Mouse (Mus musculus): Measurements from ENCODE around the gene Bhmt.
"Not testable (repeated sequence)": the region's sequence is repeated elsewhere in the genome, so short reads cannot be mapped to it uniquely, and the experiment has no call there.

Gene Bhmt

GRCm38 (mm10) chr13:93613771-93614170, 24.0 kb downstream of the Bhmt start:
- in situ Hi-C loops (cut with MboI; ENCODE audit: low pct_unique_long_range_greater_than_20kb in 1 of 2, low sequenced_read_pairs in 2 of 2, unreplicated experiment in 1 of 2): loop anchor here in 1 of 2 experiments (25.0 kb wide), 1 partner anchor 99 kb away; no protein-coding TSS in a partner anchor

- in situ Hi-C loops (cut with MboI; ENCODE audit: low pct_unique_long_range_greater_than_20kb in 1 of 2, low sequenced_read_pairs in 2 of 2, unreplicated experiment in 1 of 2): loop anchor here in 1 of 2 experiments (25.0 kb wide), 1 partner anchor 99 kb away; no protein-coding TSS in a partner anchor
Measured at GRCm38 (mm10) chr13:93612660-93613607, 24.8 kb downstream of the Bhmt start.

GRCm38 (mm10) chr13:93608476-93608875, 29.3 kb downstream of the Bhmt start:
- in situ Hi-C loops (cut with MboI; ENCODE audit: low pct_unique_long_range_greater_than_20kb in 1 of 2, low sequenced_read_pairs in 2 of 2, unreplicated experiment in 1 of 2): loop anchor here in 1 of 2 experiments (25.0 kb wide), 1 partner anchor 104 kb away; no protein-coding TSS in a partner anchor

GRCm38 (mm10) chr13:93607701-93608100, 30.1 kb downstream of the Bhmt start:
- in situ Hi-C loops (cut with MboI; ENCODE audit: low pct_unique_long_range_greater_than_20kb in 1 of 2, low sequenced_read_pairs in 2 of 2, unreplicated experiment in 1 of 2): loop anchor here in 1 of 2 experiments (25.0 kb wide), 1 partner anchor 105 kb away; no protein-coding TSS in a partner anchor

GRCm38 (mm10) chr13:93606868-93607578, 30.7 kb downstream of the Bhmt start:
- in situ Hi-C loops (cut with MboI; ENCODE audit: low pct_unique_long_range_greater_than_20kb in 1 of 2, low sequenced_read_pairs in 2 of 2, unreplicated experiment in 1 of 2): loop anchor here in 1 of 2 experiments (25.0 kb wide), 1 partner anchor 105 kb away; no protein-coding TSS in a partner anchor

- in situ Hi-C loops (cut with MboI; ENCODE audit: low pct_unique_long_range_greater_than_20kb in 1 of 2, low sequenced_read_pairs in 2 of 2, unreplicated experiment in 1 of 2): loop anchor here in 1 of 2 experiments (25.0 kb wide), 1 partner anchor 108 kb away; no protein-coding TSS in a partner anchor
Measured at GRCm38 (mm10) chr13:93604698-93605097, 33.1 kb downstream of the Bhmt start.

GRCm38 (mm10) chr13:93601527-93601926, 36.2 kb downstream of the Bhmt start:
- in situ Hi-C loops (cut with MboI; ENCODE audit: low pct_unique_long_range_greater_than_20kb in 1 of 2, low sequenced_read_pairs in 2 of 2, unreplicated experiment in 1 of 2): loop anchor here in 1 of 2 experiments (25.0 kb wide), 1 partner anchor 111 kb away; no protein-coding TSS in a partner anchor

GRCm38 (mm10) chr13:93593040-93593699, 44.6 kb downstream of the Bhmt start:
- in situ Hi-C loops (cut with MboI; ENCODE audit: low pct_unique_long_range_greater_than_20kb in 1 of 2, low sequenced_read_pairs in 2 of 2, unreplicated experiment in 1 of 2): no loop called here

- in situ Hi-C loops (cut with MboI; ENCODE audit: low pct_unique_long_range_greater_than_20kb in 1 of 2, low sequenced_read_pairs in 2 of 2, unreplicated experiment in 1 of 2): not testable (repeated sequence)
Measured at GRCm38 (mm10) chr13:93582526-93582925, 55.2 kb downstream of the Bhmt start.

- in situ Hi-C loops (cut with MboI; ENCODE audit: low pct_unique_long_range_greater_than_20kb in 1 of 2, low sequenced_read_pairs in 2 of 2, unreplicated experiment in 1 of 2): no loop called here
Measured at GRCm38 (mm10) chr13:93580431-93580830, 57.3 kb downstream of the Bhmt start.

GRCm38 (mm10) chr13:93569676-93570075, 68.1 kb downstream of the Bhmt start:
- in situ Hi-C loops (cut with MboI; ENCODE audit: low pct_unique_long_range_greater_than_20kb in 1 of 2, low sequenced_read_pairs in 2 of 2, unreplicated experiment in 1 of 2): no loop called here
